Mouse (Mus musculus) heart, adult 2 months (tissue): Measurements from ENCODE around the gene Katna1.

Experiments used
- CTCF ChIP-seq: fragments of 200-600 bp; IDR thresholded peaks from 2 replicates; pipeline ENCODE4 v1.8.1; 2022; ENCODE audit warnings: antibody characterized with exemption, mild to moderate bottlenecking, moderate library complexity
- EP300 ChIP-seq: fragments of 200-500 bp; IDR thresholded peaks from 2 replicates; pipeline ENCODE4 v1.6.1; 2011; ENCODE audit warnings: low read depth, low read length, control low read depth; ENCODE audit not compliant: insufficient read depth

- TF ChIP-seq EP300: no peak
- no peak for TF ChIP-seq CTCF
Observed at GRCm38 (mm10) chr10:7772346-7772745, 46.5 kb downstream of the Katna1 start.
